Mouse (Mus musculus) olfactory bulb, adult 2 months (tissue): Measurements from ENCODE around the gene Sult2b1.

Source experiments
- CTCF ChIP-seq: fragments of 200-500 bp; IDR thresholded peaks from 2 replicates; pipeline ENCODE4 v1.5.1; 2012; ENCODE audit warnings: low read depth, mild to moderate bottlenecking, low read length, moderate library complexity; ENCODE audit not compliant: insufficient read depth
- POLR2A ChIP-seq: fragments of 200-500 bp; IDR thresholded peaks from 2 replicates; pipeline ENCODE4 v1.6.1; 2012; ENCODE audit warnings: mild to moderate bottlenecking, low read depth, low read length, moderate library complexity; ENCODE audit not compliant: insufficient read depth

DNA sequence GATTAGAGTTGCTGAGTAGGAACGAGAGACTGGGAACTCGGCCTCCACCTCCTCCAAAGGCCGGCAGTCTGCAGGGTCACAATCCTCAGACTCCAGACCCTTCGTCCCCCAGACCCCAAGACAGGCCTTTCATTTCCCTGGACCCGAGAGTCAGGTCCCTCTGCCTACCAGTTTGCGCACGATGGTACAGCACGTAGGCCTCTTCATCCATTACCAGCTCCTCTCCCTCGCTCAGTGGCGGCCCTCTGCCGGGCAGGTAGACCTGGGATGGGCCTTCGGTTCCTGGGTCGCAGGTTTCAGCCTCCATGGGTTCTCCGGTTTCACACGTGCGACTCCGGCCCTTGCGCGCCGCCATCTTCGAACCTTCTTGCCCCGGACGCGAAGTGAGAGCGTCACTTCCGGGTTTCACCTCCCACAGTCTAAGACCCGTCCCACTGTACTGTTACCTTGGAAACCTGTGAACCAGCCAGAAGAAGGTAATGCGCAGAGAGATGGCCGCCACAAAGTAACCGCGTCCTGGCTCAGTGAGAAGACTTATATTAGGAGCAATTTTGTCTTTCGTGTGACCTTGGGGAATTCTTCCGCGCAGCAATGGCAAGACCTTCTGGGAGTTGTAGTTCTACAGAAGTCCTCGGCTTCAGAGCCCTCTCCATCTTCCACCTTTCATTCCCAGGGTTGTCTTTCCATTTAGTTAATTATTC, 46.1 kb upstream of the Sult2b1 start, which contains the start of gene Grwd1:
- no peak; the same call in 1 of the 2 replicates for TF ChIP-seq POLR2A
- no peak for TF ChIP-seq CTCF
